Mouse (Mus musculus): ENCODE measurements at regions not wholly inside any gene's neighbourhood (a gene's known extent, or its start where the extent isn't known, plus 50 kb on each side); places are given as distances from the start of the nearest gene placed in this dataset.

- dilution Hi-C loops (cut with MboI; ENCODE audit: extremely low pct_ligation_motif_present, extremely low pct_unique_long_range_greater_than_20kb, low sequenced_read_pairs): no loop called here
- Histone ChIP-seq H3K27me3 (replicated peaks) (peaks cover 2% of the 10 kb centered on the region), H3K9ac (ENCODE audit: insufficient read depth, low read depth) (no peak overlapping the region), H3K27ac (ENCODE audit: insufficient read depth, low read depth) (no peak overlapping the region), H3K4me1 (ENCODE audit: control insufficient read depth in 1 of 2, insufficient read depth in 2 of 2) (peaks cover 0 to 8% of the 10 kb centered on the region in 2 experiments; a peak in 1 of 4 replicates), H3K4me3 (replicated peaks in 1 of 3; ENCODE audit: low read depth in 2 of 3, low read length in 2 of 3, poor library complexity in 1 of 3) (no peak overlapping the region), H3K4me2 (ENCODE audit: insufficient read depth, low read depth, poor library complexity, severe bottlenecking) (peak overlapping the region; percentile 95), H3K36me3 (replicated peaks in 1 of 2; ENCODE audit: control insufficient read depth in 1 of 2, insufficient read depth in 1 of 2, low read length in 1 of 2) (no peaks in the 10 kb centered on the region), H3K9me3 (replicated peaks; ENCODE audit: low read length) (peaks cover 2% of the 10 kb centered on the region), H3K79me2 (replicated peaks; ENCODE audit: control insufficient read depth, extremely low read depth, insufficient read depth, poor library complexity, severe bottlenecking) (no peaks in the 10 kb centered on the region)
- DNase-seq (ENCODE audit: extremely low read depth): no peak
- TF ChIP-seq JUND (conservative IDR thresholded peaks at IDR 0.05; ENCODE audit: low read depth, low read length): no peak
- TF ChIP-seq ZKSCAN1 (IDR thresholded peaks at IDR 0.05; ENCODE audit: borderline replicate concordance, low read depth, low read length): no peak
- no peak for TF ChIP-seq NELFE (IDR thresholded peaks at IDR 0.05; ENCODE audit: low read depth, low read length)
- in situ Hi-C loops (cut with MboI; ENCODE audit: low pct_ligation_motif_present, low pct_unique_long_range_greater_than_20kb, low sequenced_read_pairs): no loop called here
These were observed 57.3 kb upstream of the Cpm start for GRCm38 (mm10) chr10:117571891-117572573.

DNA sequence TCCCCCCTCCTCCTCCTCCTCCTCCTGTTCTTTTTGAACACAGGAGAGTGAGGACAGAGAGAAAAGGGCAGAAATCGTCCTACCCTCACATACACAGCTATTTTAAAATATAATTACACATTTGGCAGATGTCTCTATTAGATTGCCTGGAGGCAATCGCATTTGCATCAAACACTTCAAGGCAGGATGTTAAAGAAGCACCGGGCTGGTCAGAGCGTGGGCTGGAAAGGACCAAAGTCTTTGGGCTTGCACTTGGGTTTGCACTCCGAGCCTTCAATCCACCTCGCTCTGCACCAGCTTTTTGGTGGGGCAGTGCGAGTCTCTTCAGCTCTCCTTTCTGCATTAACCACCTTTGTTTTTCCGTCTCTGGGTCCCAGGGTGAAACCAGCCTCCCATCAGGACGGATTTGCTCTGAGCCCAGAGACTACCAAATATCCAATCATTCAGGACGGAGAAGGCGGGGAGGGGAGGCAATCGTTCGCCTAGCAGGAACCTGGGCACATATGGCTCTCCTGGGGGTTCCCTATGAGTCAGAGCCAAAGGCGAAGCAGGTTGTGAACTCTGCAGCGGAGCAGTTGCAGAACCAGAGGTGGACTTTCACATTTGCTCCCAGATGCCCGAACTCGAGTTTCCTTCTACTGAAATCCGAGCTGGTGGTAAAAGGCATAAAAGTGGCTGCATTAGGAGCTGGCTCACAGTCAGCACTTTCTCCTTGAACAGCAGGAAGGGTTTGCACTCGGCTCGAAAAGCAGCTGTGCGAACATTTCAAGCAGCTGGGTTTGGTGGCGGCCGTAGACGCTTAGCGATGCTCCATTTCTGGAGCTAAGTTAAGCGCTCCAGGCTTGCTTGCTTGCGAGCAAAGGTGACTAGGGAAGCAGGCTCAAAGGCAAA, 58.1 kb upstream of the Cpm start:
- Histone ChIP-seq H3K27me3 (replicated peaks) (peaks cover 2% of the 10 kb centered on the region), H3K79me2 (replicated peaks; ENCODE audit: control insufficient read depth, extremely low read depth, insufficient read depth, poor library complexity, severe bottlenecking) (no peaks in the 10 kb centered on the region), H3K9me3 (replicated peaks; ENCODE audit: low read length) (peaks cover 9% of the 10 kb centered on the region), H3K9ac (ENCODE audit: insufficient read depth, low read depth) (no peak overlapping the region), H3K36me3 (replicated peaks in 1 of 2; ENCODE audit: control insufficient read depth in 1 of 2, insufficient read depth in 1 of 2, low read length in 1 of 2) (no peaks in the 10 kb centered on the region), H3K27ac (ENCODE audit: insufficient read depth, low read depth) (no peak overlapping the region), H3K4me3 (replicated peaks in 1 of 3; ENCODE audit: low read depth in 2 of 3, low read length in 2 of 3, poor library complexity in 1 of 3) (peak overlapping the region in 1 of 3 experiments; percentile 32), H3K4me2 (ENCODE audit: insufficient read depth, low read depth, poor library complexity, severe bottlenecking) (peak overlapping the region; percentile 95), H3K4me1 (ENCODE audit: control insufficient read depth in 1 of 2, insufficient read depth in 2 of 2) (peaks cover 0 to 7% of the 10 kb centered on the region in 2 experiments; a peak in 1 of 4 replicates)
- in situ Hi-C loops (cut with MboI; ENCODE audit: low pct_ligation_motif_present, low pct_unique_long_range_greater_than_20kb, low sequenced_read_pairs) (no loop called here), dilution Hi-C loops (cut with MboI; ENCODE audit: extremely low pct_ligation_motif_present, extremely low pct_unique_long_range_greater_than_20kb, low sequenced_read_pairs) (no loop called here)
- TF ChIP-seq JUN (IDR thresholded peaks at IDR 0.05; ENCODE audit: insufficient read depth, low read depth, low read length): no peak
- 0 out of 2 replicates have a peak, but pooled peaks have one; percentile 7 for TF ChIP-seq EP300 (IDR thresholded peaks at IDR 0.05; ENCODE audit: low read length)
- TF ChIP-seq CHD1 (IDR thresholded peaks at IDR 0.05; ENCODE audit: low read depth, low read length): no peak
- 0 out of 2 replicates have a peak, but pooled peaks have one; percentile 11 for TF ChIP-seq IRF4 (IDR thresholded peaks at IDR 0.05; ENCODE audit: low read depth, low read length)
- no peak for TF ChIP-seq HCFC1 (IDR thresholded peaks at IDR 0.05; ENCODE audit: low read depth, low read length)
- TF ChIP-seq GABPA (IDR thresholded peaks at IDR 0.05; ENCODE audit: insufficient replicate concordance, low read depth, low read length): no peak
- no peak for TF ChIP-seq ETS1 (conservative IDR thresholded peaks at IDR 0.05; ENCODE audit: low read depth, low read length)
- TF ChIP-seq ZMIZ1 (IDR thresholded peaks at IDR 0.05; ENCODE audit: low read depth, low read length): no peak
- no peak for TF ChIP-seq POLR2AphosphoS2 (IDR thresholded peaks at IDR 0.05; ENCODE audit: low read depth, low read length)
- no peak for TF ChIP-seq MXI1 (IDR thresholded peaks at IDR 0.05; ENCODE audit: low read depth, low read length)
- no peak for TF ChIP-seq JUND (conservative IDR thresholded peaks at IDR 0.05; ENCODE audit: low read depth, low read length)
- TF ChIP-seq NELFE (IDR thresholded peaks at IDR 0.05; ENCODE audit: low read depth, low read length): no peak
- TF ChIP-seq TCF12 (IDR thresholded peaks at IDR 0.05; ENCODE audit: low read depth, low read length): 0 out of 2 replicates have a peak, but pooled peaks have one; percentile 26
- 0 out of 2 replicates have a peak, but pooled peaks have one; percentile 22 for TF ChIP-seq TBP (conservative IDR thresholded peaks at IDR 0.05; ENCODE audit: low read depth, low read length)
- no peak for TF ChIP-seq ELF1 (IDR thresholded peaks at IDR 0.05; ENCODE audit: low read depth, low read length)
- no peak for TF ChIP-seq USF2 (conservative IDR thresholded peaks at IDR 0.05; ENCODE audit: low read depth, low read length)
- no peak for TF ChIP-seq UBTF (IDR thresholded peaks at IDR 0.05; ENCODE audit: low read depth, low read length)
- no peak for TF ChIP-seq BHLHE40 (IDR thresholded peaks at IDR 0.05; ENCODE audit: low read depth, low read length)
- no peak for TF ChIP-seq ZNF384 (IDR thresholded peaks at IDR 0.05; ENCODE audit: low read depth, low read length)
- no peak for TF ChIP-seq RAD21 (IDR thresholded peaks at IDR 0.05; ENCODE audit: low read depth, low read length)
- TF ChIP-seq POLR2A (IDR thresholded peaks at IDR 0.05; ENCODE audit: low read depth, low read length): no peak
- no peak for TF ChIP-seq ZC3H11A (IDR thresholded peaks at IDR 0.05; ENCODE audit: low read depth, low read length)
- no peak for TF ChIP-seq SIN3A (IDR thresholded peaks at IDR 0.05; ENCODE audit: low read length)
- no peak for TF ChIP-seq CHD2 (IDR thresholded peaks at IDR 0.05; ENCODE audit: low read length)
- no peak for TF ChIP-seq MEF2A (IDR thresholded peaks at IDR 0.05; ENCODE audit: borderline replicate concordance, low read depth, low read length)
- TF ChIP-seq PAX5 (IDR thresholded peaks at IDR 0.05; ENCODE audit: low read length): no peak
- no peak for TF ChIP-seq CTCF (conservative IDR thresholded peaks at IDR 0.05 in 1 of 2, IDR thresholded peaks at IDR 0.05 in 1 of 2; ENCODE audit: low read depth in 2 of 2, low read length in 2 of 2)
- DNase-seq (ENCODE audit: extremely low read depth): peak; percentile 16

Data from CH12.LX (cell line).